9 mouse cellular contexts compared by ENCODE assay signal in the genomic region with DNA sequence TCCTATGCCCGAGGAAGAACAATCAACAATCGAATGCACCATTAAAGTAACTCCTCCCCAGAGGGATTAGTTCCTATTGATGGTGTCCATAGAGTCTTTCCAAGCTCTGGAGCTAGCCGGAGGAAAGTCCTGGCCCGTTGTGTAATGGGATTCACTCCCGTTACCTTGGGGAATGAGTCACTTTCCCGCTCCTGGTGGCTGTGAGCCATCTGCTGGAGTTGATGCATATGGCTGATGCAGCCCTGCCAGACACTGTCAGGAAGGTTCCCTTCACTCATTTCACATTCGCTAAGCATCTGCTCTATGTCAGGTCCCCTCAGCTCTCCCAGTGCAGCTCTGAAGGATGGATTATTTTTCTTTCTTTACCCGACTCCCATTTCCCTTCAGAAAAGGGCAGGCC. TPM values are rescaled to one million over a fixed set of nuclear protein-coding genes. Genes with fewer than 3 reads are reported as not detected.
A peak's percentile ranks its signal among the peaks of the same experiment; 100 is the strongest.
DNase-seq lines count a peak whose midpoint lies in the region; ATAC-seq and TF ChIP-seq lines count a peak whose summit lies in the region.
"Had no signal": no experiment of that assay in that cellular context is flagged by ENCODE, and none has a peak within 500 bp of the region (broad histone marks: within the 10 kb centered on the region; RNA-seq: fewer than 3 reads in every experiment).

No protein-coding gene starts in this region.

- no peaks in the 10 kb centered on the region for H3K27me3 ChIP-seq in kidney, postnatal 0 days (ENCODE audit: insufficient read depth, low read length)
- H3K27me3 ChIP-seq: limb, embryonic 15.5 days had no signal

- H3K4me3 ChIP-seq in kidney, postnatal 0 days (replicated peaks; ENCODE audit: low read depth, low read length), result no peak overlapping the region
- H3K4me3 ChIP-seq: limb, embryonic 15.5 days had no signal

- H3K27ac ChIP-seq in kidney, postnatal 0 days, result no peak overlapping the region
- H3K27ac ChIP-seq: limb, embryonic 15.5 days had no signal

- H3K4me1 ChIP-seq in kidney, postnatal 0 days (replicated peaks; ENCODE audit: insufficient read depth, low read length), result peaks cover 8% of the 10 kb centered on the region; the same call in 1 of the 2 replicates

- peak; percentile 22 for DNase-seq in kidney, postnatal 0 days (ENCODE audit: low spot score)
- DNase-seq in kidney, adult 9 months, result no peak
- DNase-seq in Muller cell, postnatal 12 days (ENCODE audit: inconsistent ontology term), result peak; percentile 29
- peak; percentile 62 for DNase-seq in brain, embryonic 14.5 days (ENCODE audit: low read depth)
- peak; percentile 63 to 75 for DNase-seq in left cerebral cortex, postnatal 36 days (ENCODE audit: low spot score in 2 of 2)
- DNase-seq in testis, postnatal 14 days (ENCODE audit: low spot score), result no peak
- DNase-seq in thymus, postnatal 0 days (ENCODE audit: low spot score), result no peak

- H3K9me3 ChIP-seq in kidney, postnatal 0 days (replicated peaks; ENCODE audit: low read length), result no peaks in the 10 kb centered on the region
- H3K9me3 ChIP-seq: limb, embryonic 15.5 days had no signal

- no peak overlapping the region for H3K9ac ChIP-seq in kidney, postnatal 0 days (ENCODE audit: low read depth, low read length)
- H3K9ac ChIP-seq: limb, embryonic 15.5 days had no signal

- TF ChIP-seq CTCF in kidney, postnatal 0 days (IDR thresholded peaks at IDR 0.05; ENCODE audit: low read depth), result peak; percentile 62
- TF ChIP-seq CTCF in brain, embryonic 14.5 days (IDR thresholded peaks at IDR 0.05; ENCODE audit: borderline replicate concordance, extremely low read depth, insufficient read depth, insufficient read length), result no peak

- WGBS in kidney, postnatal 0 days, result 30% methylated on average over 8 of the region's 8 CpGs

- no peak for TF ChIP-seq POLR2A in brain, embryonic 14.5 days (IDR thresholded peaks at IDR 0.05; ENCODE audit: borderline replicate concordance, extremely low read depth, insufficient read depth, insufficient read length, poor library complexity, severe bottlenecking)

- intact Hi-C loops in left cerebral cortex, postnatal 36 days (cut with DNase I), result loop anchor here (5.0 kb wide), 3 partner anchors 33 to 63 kb away; a partner anchor contains a TSS

- no peak for ATAC-seq in kidney, postnatal 0 days (replicated peaks; ENCODE audit: low FRiP score, low read depth)
- ATAC-seq in monocyte, adult 5-6 weeks (replicated peaks; ENCODE audit: insufficient number of reproducible peaks, low FRiP score, low TSS enrichment, poor library complexity, severe bottlenecking), result no peak

- no peak overlapping the region for H3K4me2 ChIP-seq in kidney, postnatal 0 days (ENCODE audit: low read length)
- H3K4me2 ChIP-seq: limb, embryonic 15.5 days had no signal

- no peaks in the 10 kb centered on the region for H3K36me3 ChIP-seq in kidney, postnatal 0 days (ENCODE audit: insufficient read depth, low read length)
- H3K36me3 ChIP-seq: limb, embryonic 15.5 days had no signal

RNA-seq across cellular contexts. Expression of a gene that starts 2.7 kb away (rescaled TPM):
- 73.0 and 75.5 TPM in 2 replicates for polyA plus RNA-seq in kidney, postnatal 0 days (2015; fragmentation: Nextera tagmentation; extraction: Ambion mirVana)
- 66.6 and 91.6 TPM in 2 replicates for polyA plus RNA-seq in brain, embryonic 14.5 days (2012; rRNA removed)
- 10 to 100 TPM; 19.8 to 29.9 TPM for total RNA-seq in left cerebral cortex, postnatal 36 days (2021)
- 32.4 to 79.2 TPM (median 44.1 TPM) in 3 replicates for total RNA-seq in monocyte, adult 5-6 weeks (2017)
- 71.6 and 81.6 TPM in 2 replicates for polyA plus RNA-seq in thymus, postnatal 0 days (2015; fragmentation: Nextera tagmentation; extraction: Ambion mirVana)

RNA-seq across cellular contexts. Expression of a gene that starts 26.6 kb away (rescaled TPM):
- 21.8 and 28.8 TPM in 2 replicates for polyA plus RNA-seq in kidney, postnatal 0 days (2015; fragmentation: Nextera tagmentation; extraction: Ambion mirVana)
- polyA plus RNA-seq in brain, embryonic 14.5 days (2012; rRNA removed), result 1.5 and 1.9 TPM in 2 replicates
- not detected for total RNA-seq in left cerebral cortex, postnatal 36 days (2021)
- total RNA-seq in monocyte, adult 5-6 weeks (2017), result 0.97 TPM in 1 of 3 replicates, not detected in the others
- polyA plus RNA-seq in thymus, postnatal 0 days (2015; fragmentation: Nextera tagmentation; extraction: Ambion mirVana), result 1.6 and 2.1 TPM in 2 replicates

RNA-seq across cellular contexts. Expression of a gene that starts 50.6 kb away (rescaled TPM):
- 32.3 and 33.0 TPM in 2 replicates for polyA plus RNA-seq in kidney, postnatal 0 days (2015; fragmentation: Nextera tagmentation; extraction: Ambion mirVana)
- polyA plus RNA-seq in brain, embryonic 14.5 days (2012; rRNA removed), result 21.3 and 36.2 TPM in 2 replicates
- 10 to 100 TPM; 63.7 to 77.2 TPM for total RNA-seq in left cerebral cortex, postnatal 36 days (2021)
- total RNA-seq in monocyte, adult 5-6 weeks (2017), result 11.6 to 26.4 TPM (median 11.9 TPM) in 3 replicates
- polyA plus RNA-seq in thymus, postnatal 0 days (2015; fragmentation: Nextera tagmentation; extraction: Ambion mirVana), result 19.7 and 24.1 TPM in 2 replicates

Comparison
In these comparisons a context has a peak if more than half of its experiments do, and no peak if none do; other contexts are left out.
1. DNase-seq: peak in kidney, postnatal 0 days (single experiment), Muller cell, postnatal 12 days (single experiment), brain, embryonic 14.5 days (single experiment) and left cerebral cortex, postnatal 36 days (2 of 2); none in kidney, adult 9 months (single experiment), testis, postnatal 14 days (single experiment) and thymus, postnatal 0 days (single experiment).